Mouse (Mus musculus) stomach, embryonic 16.5 days (tissue): ENCODE results near the gene Map3k5. TPM values are rescaled to one million over a fixed set of nuclear protein-coding genes. Genes with fewer than 3 reads are reported as not detected.

Experiments used
- ATAC-seq: fragments of 200-750 bp; cut with Nextera tagmentation; 2 replicates; pipeline ENCODE4 v1.8.0; 2017; ENCODE audit warnings: moderate number of reproducible peaks, moderate TSS enrichment; ENCODE audit not compliant: insufficient read depth, low FRiP score
- H3K27ac ChIP-seq: fragments of 300-500 bp; sonication (generic); 2 replicates; pipeline ENCODE4 v1.5.1; 2014; ENCODE audit warnings: low read length
- H3K27me3 ChIP-seq: fragments of 300-500 bp; sonication (generic); 2 replicates; pipeline ENCODE4 v1.6.1; 2014; ENCODE audit warnings: low read length, control low read depth, mixed read lengths; ENCODE audit not compliant: control insufficient read depth, insufficient read depth
- H3K36me3 ChIP-seq: fragments of 300-500 bp; sonication (generic); 2 replicates; pipeline ENCODE4 v1.6.1; 2014; ENCODE audit warnings: low read length; ENCODE audit not compliant: control insufficient read depth, insufficient read depth
- H3K4me1 ChIP-seq: fragments of 300-500 bp; sonication (generic); 2 replicates; pipeline ENCODE4 v1.6.1; 2014; ENCODE audit warnings: low read length, control low read depth, mixed read lengths; ENCODE audit not compliant: control insufficient read depth, insufficient read depth
- H3K4me2 ChIP-seq: fragments of 300-500 bp; sonication (generic); 2 replicates; pipeline ENCODE4 v1.6.1; 2014; ENCODE audit warnings: low read depth, low read length, mixed read lengths
- H3K4me3 ChIP-seq: fragments of 300-500 bp; sonication (generic); replicated peaks from 2 replicates; pipeline ENCODE4 v1.5.1; 2014; ENCODE audit warnings: mild to moderate bottlenecking, low read length
- H3K9ac ChIP-seq: fragments of 300-500 bp; sonication (generic); 2 replicates; pipeline ENCODE4 v1.6.1; 2014; ENCODE audit warnings: low read length
- H3K9me3 ChIP-seq: fragments of 300-500 bp; sonication (generic); replicated peaks from 2 replicates; pipeline ENCODE4 v1.6.1; 2016; ENCODE audit warnings: low read length, control low read depth; ENCODE audit not compliant: control insufficient read depth
- WGBS: fragments of 180-500 bp; shearing (Covaris S2); extraction: QIAGEN DNeasy Blood & Tissue Kit; methylation state at CpG from one replicate; pipeline ENCODE4 v1.1.7; 2014; 5-methylcytosine and 5-hydroxymethylcytosine counted together
- polyA plus RNA-seq: library from polyadenylated mRNA; unstranded; fragments of >200 nt; fragmentation: Nextera tagmentation; extraction: Ambion mirVana; gene quantifications from 2 replicates; pipeline ENCODE4 v1.2.1, GENCODE M21; 2015

The Map3k5 gene
- polyA plus RNA-seq, 1 experiment from 2014 or later: 2.7 TPM

GRCm38 (mm10) chr10:20005491-20005952 is 71.2 kb downstream of the Map3k5 start:
- Histone ChIP-seq H3K4me1 (no peaks in the 10 kb centered on the region; the same call in 1 of the 2 replicates), H3K9ac (no peak overlapping the region), H3K4me2 (no peak overlapping the region), H3K27me3 (no peaks in the 10 kb centered on the region), H3K9me3 (no peaks in the 10 kb centered on the region), H3K27ac (no peak overlapping the region), H3K36me3 (no peaks in the 10 kb centered on the region), H3K4me3 (no peak overlapping the region)
- WGBS: 83% methylated on average over 6 of the region's 6 CpGs
- ATAC-seq: no peak

- H3K36me3 ChIP-seq: no peaks in the 10 kb centered on the region
- no peaks in the 10 kb centered on the region; the same call in 1 of the 2 replicates for H3K4me1 ChIP-seq
- H3K27me3 ChIP-seq: no peaks in the 10 kb centered on the region
- no peak overlapping the region for H3K4me3 ChIP-seq
- no peak overlapping the region for H3K27ac ChIP-seq
- H3K4me2 ChIP-seq: no peak overlapping the region
- ATAC-seq: no peak
- no peak overlapping the region for H3K9ac ChIP-seq
- WGBS: 65% methylated on average over 17 of the region's 17 CpGs
- no peaks in the 10 kb centered on the region for H3K9me3 ChIP-seq
Measured at GRCm38 (mm10) chr10:20006333-20007093, 72.2 kb downstream of the Map3k5 start.

GRCm38 (mm10) chr10:20009310-20009709 is 75.0 kb downstream of the Map3k5 start:
- Histone ChIP-seq H3K27me3 (no peaks in the 10 kb centered on the region), H3K4me3 (no peak overlapping the region), H3K4me1 (no peaks in the 10 kb centered on the region), H3K9me3 (no peaks in the 10 kb centered on the region), H3K36me3 (no peaks in the 10 kb centered on the region), H3K9ac (no peak overlapping the region), H3K27ac (no peak overlapping the region), H3K4me2 (no peak overlapping the region)
- 93% methylated on average over 6 of the region's 6 CpGs for WGBS
- no peak for ATAC-seq

- H3K9me3 ChIP-seq: no peaks in the 10 kb centered on the region
- no peak overlapping the region for H3K27ac ChIP-seq
- H3K4me1 ChIP-seq: no peaks in the 10 kb centered on the region
- H3K4me3 ChIP-seq: no peak overlapping the region
- no peak overlapping the region for H3K4me2 ChIP-seq
- no peaks in the 10 kb centered on the region for H3K27me3 ChIP-seq
- H3K36me3 ChIP-seq: no peaks in the 10 kb centered on the region
- 95% methylated on average over 3 of the region's 3 CpGs for WGBS
- no peak overlapping the region for H3K9ac ChIP-seq
- ATAC-seq: no peak
Measured at GRCm38 (mm10) chr10:20010018-20010417, 75.7 kb downstream of the Map3k5 start.

- H3K4me3 ChIP-seq: no peak overlapping the region
- no peak overlapping the region for H3K9ac ChIP-seq
- ATAC-seq: no peak
- 95% methylated on average over 10 of the region's 10 CpGs for WGBS
- no peak overlapping the region for H3K27ac ChIP-seq
- H3K9me3 ChIP-seq: 0 out of 2 replicates have a peak, but pooled peaks cover 3% of the 10 kb centered on the region
- 0 out of 2 replicates have a peak, but pooled peaks cover 4% of the 10 kb centered on the region for H3K4me1 ChIP-seq
- peaks cover 5% of the 10 kb centered on the region; the same call in 1 of the 2 replicates for H3K36me3 ChIP-seq
- H3K27me3 ChIP-seq: no peaks in the 10 kb centered on the region
- no peak overlapping the region for H3K4me2 ChIP-seq
Measured at GRCm38 (mm10) chr10:20018406-20018805, 84.1 kb downstream of the Map3k5 start.

GRCm38 (mm10) chr10:20018806-20019205 is 84.5 kb downstream of the Map3k5 start:
- H3K36me3 ChIP-seq: peaks cover 5% of the 10 kb centered on the region; the same call in 1 of the 2 replicates
- 0 out of 2 replicates have a peak, but pooled peaks cover 3% of the 10 kb centered on the region for H3K9me3 ChIP-seq
- no peak overlapping the region for H3K9ac ChIP-seq
- no peak overlapping the region for H3K4me2 ChIP-seq
- H3K27me3 ChIP-seq: no peaks in the 10 kb centered on the region
- H3K27ac ChIP-seq: no peak overlapping the region
- 0 out of 2 replicates have a peak, but pooled peaks cover 4% of the 10 kb centered on the region for H3K4me1 ChIP-seq
- H3K4me3 ChIP-seq: no peak overlapping the region
- 93% methylated on average over 3 of the region's 3 CpGs for WGBS
- ATAC-seq: no peak

- no peak for ATAC-seq
- H3K27ac ChIP-seq: no peak overlapping the region
- H3K4me1 ChIP-seq: 0 out of 2 replicates have a peak, but pooled peaks cover 4% of the 10 kb centered on the region
- peaks cover 5% of the 10 kb centered on the region; the same call in 1 of the 2 replicates for H3K36me3 ChIP-seq
- H3K4me2 ChIP-seq: no peak overlapping the region
- no peak overlapping the region for H3K9ac ChIP-seq
- 0 out of 2 replicates have a peak, but pooled peaks cover 3% of the 10 kb centered on the region for H3K9me3 ChIP-seq
- no peaks in the 10 kb centered on the region for H3K27me3 ChIP-seq
- 83% methylated on average over 6 of the region's 6 CpGs for WGBS
- H3K4me3 ChIP-seq: no peak overlapping the region
Measured at GRCm38 (mm10) chr10:20021256-20021655, 87.0 kb downstream of the Map3k5 start.

GRCm38 (mm10) chr10:20021670-20022468 is 87.6 kb downstream of the Map3k5 start:
- Histone ChIP-seq H3K27me3 (no peaks in the 10 kb centered on the region), H3K4me1 (0 out of 2 replicates have a peak, but pooled peaks cover 4% of the 10 kb centered on the region), H3K27ac (no peak overlapping the region), H3K4me3 (no peak overlapping the region), H3K9ac (no peak overlapping the region), H3K36me3 (peaks cover 5% of the 10 kb centered on the region; the same call in 1 of the 2 replicates), H3K4me2 (no peak overlapping the region), H3K9me3 (0 out of 2 replicates have a peak, but pooled peaks cover 3% of the 10 kb centered on the region)
- WGBS: 75% methylated on average over 15 of the region's 15 CpGs
- no peak for ATAC-seq
